Mouse (Mus musculus): ENCODE measurements around the gene Sytl3.

Gene Sytl3

GRCm38 (mm10) chr17:6763513-6764226 is 104.8 kb downstream of the Sytl3 start:
- DNase-seq = no peak

DNA sequence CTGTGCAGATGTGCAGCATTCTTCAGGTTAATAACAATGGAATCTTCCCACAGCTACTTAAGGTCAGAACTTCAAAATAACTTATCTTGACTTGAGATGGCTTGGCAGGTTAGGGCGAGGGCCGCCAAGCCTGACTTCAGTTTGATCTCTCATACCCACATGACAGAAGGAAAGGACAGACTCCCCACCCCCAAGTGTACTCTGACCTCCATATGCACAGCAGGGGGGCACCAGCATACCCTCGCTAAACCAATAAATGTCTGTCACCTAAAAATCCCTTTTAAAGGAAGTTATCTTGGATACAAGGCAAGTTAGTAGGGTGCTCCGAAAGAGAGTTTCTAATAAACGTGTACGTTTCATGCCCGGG is 105.3 kb downstream of the Sytl3 start:
- DNase-seq = no peak

GRCm38 (mm10) chr17:6764730-6765129 is 105.8 kb downstream of the Sytl3 start:
- no peak for DNase-seq

GRCm38 (mm10) chr17:6765886-6766285 is 107.0 kb downstream of the Sytl3 start:
- DNase-seq = no peak

DNA sequence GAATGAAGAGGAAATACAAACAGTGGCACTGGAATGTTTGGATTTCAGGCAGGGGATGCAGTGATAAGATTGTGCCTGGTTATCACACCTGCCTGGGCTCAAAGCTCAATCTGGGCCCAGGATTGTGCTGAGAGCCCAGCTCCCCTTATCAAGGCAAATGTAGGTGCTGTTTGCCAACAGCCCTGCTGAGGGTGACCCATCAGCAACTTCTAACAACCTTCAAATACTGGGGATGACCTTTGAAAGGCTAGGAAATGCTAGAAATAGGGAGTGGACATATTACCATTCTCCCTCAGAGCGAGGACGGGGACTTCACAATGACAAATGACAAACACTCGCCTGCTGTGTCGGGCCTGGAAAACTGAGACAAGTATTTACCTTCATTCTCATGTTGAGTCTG is 107.9 kb downstream of the Sytl3 start:
- no peak for DNase-seq

DNA sequence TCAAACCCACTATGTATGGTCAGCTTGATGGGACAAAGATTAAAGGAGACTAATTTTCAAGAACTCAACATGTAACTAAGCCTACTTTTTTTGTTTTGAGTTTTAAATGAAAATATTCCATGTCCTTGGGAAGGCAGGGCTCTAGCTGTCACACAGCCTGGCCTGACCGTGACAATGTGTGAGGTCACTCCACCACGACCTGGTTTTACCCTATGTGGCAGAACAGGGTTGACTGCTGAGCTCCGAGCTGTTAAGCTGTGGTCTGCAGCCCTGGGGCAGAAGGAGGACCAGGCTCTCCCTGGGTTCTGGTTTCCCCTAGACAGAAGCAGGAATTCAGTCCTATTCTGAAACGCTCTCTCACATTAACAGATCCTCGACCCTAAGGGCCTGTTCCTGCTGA is 108.9 kb downstream of the Sytl3 start:
- DNase-seq = no peak

GRCm38 (mm10) chr17:6768301-6768788 is 109.5 kb downstream of the Sytl3 start:
- DNase-seq = no peak

DNA sequence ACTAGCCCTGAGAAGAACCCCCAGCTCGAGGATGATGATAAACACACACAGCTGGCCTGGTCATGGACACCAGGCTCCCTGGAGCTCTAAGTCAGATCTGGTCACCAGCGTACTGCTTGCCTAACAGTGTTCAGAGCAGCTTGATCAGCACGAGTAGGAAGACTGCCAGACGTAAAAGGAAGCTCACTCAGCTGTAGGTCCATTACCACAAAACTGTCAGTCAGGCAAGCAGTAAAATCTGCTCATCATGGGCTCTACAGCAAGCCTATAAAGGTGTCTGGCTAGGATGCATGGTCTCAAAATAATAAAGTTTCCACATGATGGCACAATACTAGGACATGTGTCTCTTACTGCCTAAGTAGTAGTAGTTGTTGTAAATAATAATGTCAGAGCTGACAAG is 110.7 kb downstream of the Sytl3 start:
- no peak for DNase-seq

GRCm38 (mm10) chr17:6771661-6772489 is 113.0 kb downstream of the Sytl3 start:
- no peak for DNase-seq

DNA sequence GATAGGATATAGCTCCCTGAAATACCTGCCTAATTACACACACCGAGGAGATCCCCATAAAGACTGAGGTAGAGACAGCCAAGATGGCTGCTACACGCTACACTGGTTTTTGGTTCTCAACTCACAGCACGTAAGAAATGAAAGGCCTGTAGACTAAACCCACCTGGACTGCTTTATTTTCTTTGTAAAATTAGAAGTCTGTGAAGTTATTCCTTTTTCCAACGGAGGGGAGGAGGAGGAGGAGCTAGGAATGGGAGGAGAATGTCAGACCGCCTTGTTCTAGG is 113.5 kb downstream of the Sytl3 start:
- DNase-seq = no peak

- DNase-seq = no peak
Measured at GRCm38 (mm10) chr17:6773249-6773966, 114.5 kb downstream of the Sytl3 start.

DNA sequence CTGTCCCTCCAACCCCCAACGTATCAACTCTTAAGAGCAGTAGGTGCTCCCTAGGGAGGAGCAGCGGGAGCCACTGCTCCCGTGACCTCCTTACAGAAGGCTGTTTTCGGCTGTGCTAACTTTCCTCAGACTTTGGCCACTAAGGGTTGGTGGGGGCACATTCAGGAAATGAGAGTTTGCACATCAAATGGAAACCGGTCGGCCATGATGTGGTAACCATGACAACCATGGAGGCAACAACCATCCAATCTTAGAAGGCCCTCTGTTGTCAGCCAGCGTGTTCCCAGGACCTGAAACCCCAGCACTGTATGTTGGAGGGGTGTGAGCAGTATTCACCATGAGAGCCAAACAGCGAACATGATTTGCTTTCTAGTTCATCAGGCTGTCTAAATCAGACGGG is 116.3 kb downstream of the Sytl3 start:
- peak; percentile 65 to 67 for DNase-seq

DNA sequence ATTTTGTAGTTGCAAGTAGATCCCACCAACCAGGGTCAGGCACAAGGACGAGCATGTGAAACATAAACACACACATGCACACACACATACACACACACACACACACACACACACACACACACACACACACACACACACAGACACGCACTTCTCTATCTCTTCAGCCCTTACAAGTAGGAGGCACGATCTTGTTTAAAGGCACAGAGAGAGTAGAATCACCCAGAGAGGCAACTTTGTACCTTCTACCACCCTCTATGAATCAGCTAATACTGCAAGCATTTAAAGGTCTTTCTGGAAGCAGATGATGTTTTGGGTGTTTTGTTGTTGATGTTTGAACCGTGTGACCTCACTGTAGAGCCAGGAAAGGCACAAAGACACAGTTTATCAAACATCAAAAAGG is 116.8 kb downstream of the Sytl3 start:
- DNase-seq = peak in 1 of 2 experiments; percentile 9

GRCm38 (mm10) chr17:6776123-6776522 is 117.2 kb downstream of the Sytl3 start:
- no peak for DNase-seq

- DNase-seq = peak; percentile 30 to 32
Measured at GRCm38 (mm10) chr17:6776576-6776975, 117.7 kb downstream of the Sytl3 start.

GRCm38 (mm10) chr17:6777061-6777460 is 118.2 kb downstream of the Sytl3 start:
- peak; percentile 24 to 37 for DNase-seq

GRCm38 (mm10) chr17:6777629-6778331 is 118.9 kb downstream of the Sytl3 start:
- DNase-seq = peak; percentile 20 to 30

DNA sequence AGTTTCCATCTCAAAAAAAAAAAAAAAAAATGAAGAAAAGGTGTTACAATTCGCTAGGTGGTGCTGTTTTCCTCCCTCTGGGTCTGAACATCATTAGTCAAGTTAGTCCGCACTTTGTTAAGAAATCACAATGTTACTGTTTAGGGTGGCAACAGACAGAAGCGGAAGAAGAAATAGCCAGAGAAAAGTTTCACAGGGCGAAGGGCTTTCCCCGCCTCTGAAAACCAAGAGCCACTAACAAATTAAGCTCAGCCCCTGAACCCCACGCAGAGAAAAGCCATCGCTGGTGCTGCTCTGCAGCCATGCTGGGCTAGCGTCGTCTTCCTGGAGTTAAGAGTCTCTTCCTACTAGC is 119.4 kb downstream of the Sytl3 start:
- peak; percentile 81 to 82 for DNase-seq

GRCm38 (mm10) chr17:6778771-6779509 is 120.0 kb downstream of the Sytl3 start:
- peak; percentile 77 for DNase-seq

DNA sequence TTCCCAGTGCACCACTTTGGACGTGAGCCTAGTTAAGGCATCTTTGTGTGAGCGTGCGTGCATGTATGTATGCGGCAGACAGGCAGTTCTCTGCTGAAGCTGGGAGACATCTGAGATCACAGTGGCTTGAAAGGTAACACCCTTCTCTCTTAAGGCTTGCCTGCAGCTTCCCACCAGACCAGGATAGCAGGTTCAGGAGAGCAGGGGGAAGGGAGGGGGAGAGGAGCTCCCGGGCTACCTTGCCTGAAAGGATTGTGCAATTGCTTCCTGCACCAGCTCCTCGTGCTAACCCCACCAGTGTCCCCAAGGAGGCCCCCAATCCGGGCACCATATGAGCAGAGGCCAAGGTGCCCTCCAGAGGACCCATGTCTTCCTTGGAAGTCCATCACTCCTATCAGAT is 120.7 kb downstream of the Sytl3 start:
- DNase-seq = peak; percentile 15 to 36

DNA sequence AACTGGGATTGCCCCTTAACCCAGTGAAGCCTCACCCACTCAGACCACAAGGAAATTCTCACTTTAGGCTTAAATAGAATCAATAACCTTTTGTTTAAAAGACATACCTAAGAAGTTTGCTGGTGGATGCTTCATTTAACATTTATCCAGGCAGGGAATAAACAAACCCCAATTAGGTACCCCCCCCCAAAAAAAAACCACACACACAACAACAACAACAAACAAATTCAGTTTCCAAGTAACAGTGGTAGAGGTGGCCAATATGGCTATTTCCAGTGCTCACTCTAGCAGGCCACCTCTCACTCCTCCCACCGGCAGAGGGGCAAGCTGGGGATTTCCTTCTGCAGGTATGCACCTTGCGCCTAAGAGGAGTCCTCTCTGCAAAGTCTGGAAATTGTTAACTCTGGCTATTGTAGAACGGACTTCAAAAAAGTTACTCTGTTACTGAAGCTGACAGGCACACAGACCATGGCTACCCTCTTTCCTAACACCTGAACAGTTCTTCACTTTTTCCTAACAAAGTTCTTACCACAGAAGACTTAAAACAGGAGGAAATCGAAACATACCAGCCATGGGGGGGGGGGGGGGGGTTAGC is 121.7 kb downstream of the Sytl3 start:
- DNase-seq = peak; percentile 60

DNA sequence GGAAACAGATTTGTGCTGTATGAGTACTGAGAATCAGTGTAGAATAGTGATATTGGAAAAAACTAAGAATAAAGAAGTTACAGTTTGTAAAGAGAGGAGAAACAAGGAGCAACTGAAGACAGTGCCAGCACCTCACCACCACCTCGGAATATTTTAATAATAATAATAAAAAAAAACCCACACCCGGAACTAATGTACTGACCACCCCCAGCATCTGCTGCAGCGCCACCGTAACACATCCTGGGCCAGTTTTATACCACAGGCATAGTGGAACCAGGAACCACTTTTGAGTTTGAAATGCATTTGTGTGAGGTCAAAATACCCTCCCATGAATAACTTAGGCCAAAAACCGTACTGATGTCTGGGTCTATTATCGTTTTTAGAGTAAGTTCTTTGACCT is 122.4 kb downstream of the Sytl3 start:
- peak; percentile 28 to 29 for DNase-seq
